Mouse (Mus musculus): Measurements from ENCODE around the gene Ttc39a.
"Not testable (repeated sequence)": the region's sequence is repeated elsewhere in the genome, so short reads cannot be mapped to it uniquely, and the experiment has no call there.

Ttc39a gene

GRCm38 (mm10) chr4:109406486-109407175 is at the start of gene Ttc39a:
TSS of gene Ttc39a (plus strand) at chr4:109406623.
- DNase-seq (ENCODE audit: low spot score) = no peak

- no peak for DNase-seq (ENCODE audit: low spot score)
These were observed 28.3 kb upstream of the Ttc39a start for GRCm38 (mm10) chr4:109378107-109378506.

DNA sequence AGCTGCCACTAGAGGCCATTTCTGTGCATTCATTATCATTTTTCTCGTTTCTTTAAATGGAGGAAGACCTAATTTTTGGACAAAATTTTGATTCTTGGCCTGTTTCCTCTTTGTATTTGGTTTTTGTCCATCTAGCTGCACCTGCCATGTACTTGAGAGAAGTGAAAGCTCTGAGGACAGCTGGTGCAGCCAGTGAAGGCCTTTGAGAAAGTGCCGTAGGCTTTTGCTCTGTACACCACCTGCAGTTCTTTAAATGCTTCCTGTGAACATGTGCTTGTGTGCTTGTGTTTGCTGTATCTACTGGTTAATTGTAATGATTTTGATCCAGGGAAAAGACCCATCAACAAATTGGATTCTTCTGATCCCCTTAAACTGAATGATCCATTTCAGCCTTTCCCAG is 24.0 kb upstream of the Ttc39a start:
- no peak for DNase-seq (ENCODE audit: low spot score)

DNA sequence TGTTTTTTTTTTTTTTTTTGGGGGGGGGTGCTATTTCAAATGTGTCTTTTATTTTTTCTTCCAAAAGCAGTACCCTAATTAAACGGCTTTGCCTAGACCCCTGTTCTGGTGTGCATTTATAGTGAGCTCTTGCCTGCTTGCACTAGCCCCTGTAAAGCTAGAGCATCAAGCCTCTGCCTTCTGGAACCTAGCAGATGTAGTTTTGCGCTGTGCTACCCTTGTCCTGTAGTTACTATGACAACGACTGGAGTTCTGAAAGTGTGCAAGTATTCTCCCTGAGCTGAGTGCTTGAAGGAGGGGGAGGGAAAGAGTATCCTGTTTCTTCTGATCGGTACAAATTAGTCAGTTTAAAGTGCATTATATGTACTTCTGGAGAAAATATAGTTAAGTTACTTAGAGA is 20.8 kb upstream of the Ttc39a start:
- no peak for DNase-seq (ENCODE audit: low spot score)

- DNase-seq (ENCODE audit: low spot score) = no peak
These were observed 13.1 kb upstream of the Ttc39a start for GRCm38 (mm10) chr4:109393229-109393779.

GRCm38 (mm10) chr4:109393902-109394301 is 12.5 kb upstream of the Ttc39a start:
- DNase-seq (ENCODE audit: low spot score) = no peak

GRCm38 (mm10) chr4:109394314-109395074 is 11.9 kb upstream of the Ttc39a start:
- no peak for DNase-seq (ENCODE audit: low spot score)

- no peak for DNase-seq (ENCODE audit: low spot score)
These were observed 6.0 kb upstream of the Ttc39a start for GRCm38 (mm10) chr4:109400366-109400980.

DNA sequence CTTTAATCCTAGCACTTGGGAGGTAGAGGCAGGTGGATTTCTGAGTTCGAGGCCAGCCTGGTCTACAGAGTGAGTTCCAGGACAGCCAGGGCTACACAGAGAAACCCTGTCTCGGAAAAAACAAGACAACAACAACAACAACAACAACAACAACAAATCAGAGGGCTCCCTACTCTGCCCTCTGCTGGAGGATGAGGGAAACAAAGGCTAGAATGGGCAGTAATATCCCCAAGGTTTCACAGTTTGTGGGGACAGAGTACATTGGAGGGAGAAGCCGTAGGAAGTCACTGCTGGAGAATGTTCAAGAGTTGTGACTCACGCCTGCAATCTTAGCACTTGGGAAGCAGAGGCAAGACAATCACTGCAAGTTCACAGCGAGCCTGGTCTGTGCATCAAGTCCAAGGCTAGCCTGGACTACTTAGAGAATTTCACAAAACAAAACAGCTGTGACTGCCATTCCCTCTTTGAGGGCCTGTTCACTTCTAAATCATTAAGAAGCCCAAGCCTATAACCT is 5.2 kb upstream of the Ttc39a start:
- DNase-seq (ENCODE audit: low spot score) = no peak

GRCm38 (mm10) chr4:109404908-109405307 is 1.5 kb upstream of the Ttc39a start:
- DNase-seq (ENCODE audit: low spot score) = not testable (repeated sequence)

DNA sequence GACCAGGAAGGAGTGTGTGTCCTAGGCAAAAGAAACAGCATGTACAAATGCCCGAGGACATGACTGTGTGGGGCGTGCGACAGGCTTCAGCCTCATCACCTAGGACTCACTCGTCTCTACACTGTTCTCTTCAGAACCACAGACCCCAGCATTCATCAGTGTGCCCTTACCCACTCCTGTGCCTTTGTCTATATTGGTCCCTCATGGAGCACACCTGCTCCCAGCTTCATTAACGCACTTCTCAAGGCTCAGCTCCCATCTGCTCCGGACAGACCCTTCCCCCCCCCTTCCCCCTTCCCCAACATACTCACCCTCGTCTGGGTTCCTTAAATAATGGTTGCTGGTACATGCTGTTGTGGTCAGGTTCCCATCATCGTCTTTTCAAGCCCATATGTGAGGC is 1.0 kb upstream of the Ttc39a start:
- DNase-seq (ENCODE audit: low spot score) = no peak

GRCm38 (mm10) chr4:109406054-109406485 is 353 bp upstream of the Ttc39a start:
- DNase-seq (ENCODE audit: low spot score) = peak; percentile 88

GRCm38 (mm10) chr4:109407176-109407520 is 725 bp downstream of the Ttc39a start:
- no peak for DNase-seq (ENCODE audit: low spot score)

- DNase-seq (ENCODE audit: low spot score) = no peak
These were observed 1.5 kb downstream of the Ttc39a start for GRCm38 (mm10) chr4:109407701-109408485.

- DNase-seq (ENCODE audit: low spot score) = peak; percentile 84
These were observed 4.4 kb downstream of the Ttc39a start for GRCm38 (mm10) chr4:109410681-109411376.

GRCm38 (mm10) chr4:109411377-109411967 is 5.0 kb downstream of the Ttc39a start:
- peak; percentile 65 for DNase-seq (ENCODE audit: low spot score)

- DNase-seq (ENCODE audit: low spot score) = no peak
These were observed 5.8 kb downstream of the Ttc39a start for GRCm38 (mm10) chr4:109412233-109412632.

GRCm38 (mm10) chr4:109417998-109418397 is 11.6 kb downstream of the Ttc39a start:
- DNase-seq (ENCODE audit: low spot score) = no peak

DNA sequence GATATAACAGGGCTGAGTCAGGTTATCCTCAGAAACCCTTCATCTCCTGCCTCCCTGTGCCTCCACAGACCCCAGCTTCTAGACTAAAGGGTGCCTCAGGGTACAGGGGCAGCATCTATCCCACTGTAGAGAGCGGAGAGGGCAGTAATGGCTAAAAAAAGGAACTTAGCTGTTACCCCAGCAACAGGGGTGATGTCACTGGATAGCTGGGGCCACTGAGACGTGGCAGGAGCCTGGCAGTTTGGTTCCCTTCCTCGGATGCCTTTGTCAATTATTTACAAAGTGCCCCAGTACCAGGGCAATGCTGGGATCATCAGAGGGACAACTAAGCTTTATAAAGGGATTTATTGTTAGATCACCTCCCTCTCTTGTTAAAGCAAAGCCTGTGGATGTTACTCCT is 12.6 kb downstream of the Ttc39a start:
- no peak for DNase-seq (ENCODE audit: low spot score)

DNA sequence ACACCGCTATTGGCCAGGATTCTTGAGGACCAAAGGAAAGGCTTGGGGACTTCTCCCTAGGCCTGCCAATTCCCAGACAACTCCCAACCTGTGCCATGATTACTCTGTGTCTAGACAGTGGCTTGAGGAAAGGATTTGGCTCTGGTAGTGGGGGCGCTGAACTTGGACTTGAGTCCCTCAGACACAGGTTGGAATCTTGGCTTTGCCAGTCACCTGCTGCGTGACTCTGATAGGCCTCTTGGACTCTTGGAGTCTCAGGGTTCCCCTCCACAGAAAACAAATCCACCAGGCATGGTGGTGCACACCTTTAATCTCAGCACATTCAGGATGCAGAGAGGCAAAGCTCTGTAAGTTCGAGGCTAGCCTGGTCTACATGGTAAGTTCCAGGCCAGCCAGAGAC is 13.1 kb downstream of the Ttc39a start:
- no peak for DNase-seq (ENCODE audit: low spot score)

Measured in c-Kit-positive CD71-positive TER-119-positive erythroid progenitor cells, embryonic 14.5 days (primary cell).